Mouse (Mus musculus): Measurements from ENCODE around the gene Gm6351. TPM values are rescaled to one million over a fixed set of nuclear protein-coding genes. Genes with fewer than 3 reads are reported as not detected.
"Not testable (repeated sequence)": the region's sequence is repeated elsewhere in the genome, so short reads cannot be mapped to it uniquely, and the experiment has no call there.

Gene Gm6351
- not detected in 2 replicates for total RNA-seq (2014; rRNA removed)
- polyA plus RNA-seq (2015; fragmentation: Nextera tagmentation; extraction: Ambion mirVana), result not detected in 2 replicates

DNA sequence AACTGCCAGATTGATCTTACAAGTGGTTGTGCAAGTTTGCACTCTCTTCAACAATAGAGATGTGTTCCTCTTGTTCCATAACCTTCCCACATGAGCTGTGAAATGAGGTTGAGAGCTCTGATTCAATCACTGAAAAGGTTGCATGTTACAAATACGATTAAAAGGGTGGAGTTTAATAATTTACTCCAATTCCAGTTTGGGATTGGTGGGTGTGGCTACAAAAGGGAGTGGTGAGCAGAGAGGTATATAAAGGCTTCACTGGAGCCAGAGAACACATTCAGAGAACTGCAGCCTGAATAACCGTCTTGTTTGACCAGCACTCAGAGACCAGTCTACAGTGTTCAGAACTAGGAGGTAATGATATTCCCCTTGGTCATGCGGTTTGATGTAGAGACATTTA, at the start of gene Gm6351:
Gene Gm6351, plus strand, starts transcription at position 301 of the 400 bp plus-strand sequence.
- H3K27me3 ChIP-seq (ENCODE audit: insufficient read depth, low read length); H3K36me3 ChIP-seq (ENCODE audit: insufficient read depth); H3K27ac ChIP-seq (ENCODE audit: low read depth, low read length); H3K4me2 ChIP-seq (ENCODE audit: low read depth); H3K4me3 ChIP-seq (ENCODE audit: low read depth, low read length); H3K9ac ChIP-seq; DNase-seq; H3K4me1 ChIP-seq (ENCODE audit: insufficient read depth); H3K9me3 ChIP-seq (ENCODE audit: low read length); ATAC-seq: not testable (repeated sequence)
- no CpG with 5 or more reads among the region's 3 CpGs for WGBS

DNA sequence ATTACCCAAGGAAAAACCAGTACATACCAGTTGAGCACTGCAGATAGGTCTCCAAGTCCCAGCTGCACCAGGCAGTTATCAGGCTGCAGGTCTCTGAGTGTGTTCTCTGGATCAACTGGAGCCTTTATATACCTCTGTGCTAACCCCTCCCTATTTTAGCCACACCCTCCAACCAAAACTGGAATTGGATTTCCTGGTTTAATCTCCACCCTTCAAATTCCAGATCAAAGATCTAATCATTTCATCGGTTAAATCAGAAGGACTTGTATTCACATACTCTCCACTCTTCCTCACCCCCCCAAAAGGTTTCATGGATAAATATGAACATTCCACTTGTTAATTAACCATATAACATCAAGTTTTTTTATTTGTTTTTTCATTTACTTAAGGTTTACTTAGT, 5.7 kb upstream of the Gm6351 start, which contains the start of gene BC061212:
Gene BC061212, minus strand, starts transcription at position 101 of the 400 bp plus-strand sequence.
- not testable (repeated sequence) for H3K9me3 ChIP-seq (ENCODE audit: low read length); H3K4me1 ChIP-seq (ENCODE audit: insufficient read depth); H3K4me3 ChIP-seq (ENCODE audit: low read depth, low read length); H3K4me2 ChIP-seq (ENCODE audit: low read depth); H3K27me3 ChIP-seq (ENCODE audit: insufficient read depth, low read length); H3K27ac ChIP-seq (ENCODE audit: low read depth, low read length); DNase-seq; H3K36me3 ChIP-seq (ENCODE audit: insufficient read depth); H3K9ac ChIP-seq; ATAC-seq
- WGBS, result no CpG with 5 or more reads among the region's 1 CpGs

Other genes starting within 250 kb of the Gm6351 start
- gene Gm7792, start 232.6 kb upstream of the Gm6351 start, total RNA-seq (2014; rRNA removed), result not detected in 2 replicates
- gene Gm7792, start 232.6 kb upstream of the Gm6351 start, polyA plus RNA-seq (2015; fragmentation: Nextera tagmentation; extraction: Ambion mirVana), result not detected in 2 replicates
- not detected in 2 replicates for gene Gm16429, start 147.3 kb upstream of the Gm6351 start, total RNA-seq (2014; rRNA removed)
- gene Gm16429, start 147.3 kb upstream of the Gm6351 start, polyA plus RNA-seq (2015; fragmentation: Nextera tagmentation; extraction: Ambion mirVana), result not detected in 2 replicates
- gene BC061212, start 5.8 kb upstream of the Gm6351 start, total RNA-seq (2014; rRNA removed), result not detected in 2 replicates
- gene BC061212, start 5.8 kb upstream of the Gm6351 start, polyA plus RNA-seq (2015; fragmentation: Nextera tagmentation; extraction: Ambion mirVana), result not detected in 2 replicates
- gene Gm3106, start 141.6 kb downstream of the Gm6351 start, total RNA-seq (2014; rRNA removed), result not detected in 2 replicates
- gene Gm3106, start 141.6 kb downstream of the Gm6351 start, polyA plus RNA-seq (2015; fragmentation: Nextera tagmentation; extraction: Ambion mirVana), result not detected in 2 replicates
- not detected in 2 replicates for gene A430089I19Rik, start 230.4 kb downstream of the Gm6351 start, total RNA-seq (2014; rRNA removed)
- not detected in 2 replicates for gene A430089I19Rik, start 230.4 kb downstream of the Gm6351 start, polyA plus RNA-seq (2015; fragmentation: Nextera tagmentation; extraction: Ambion mirVana)
- gene Gm6502, start 238.1 kb downstream of the Gm6351 start, total RNA-seq (2014; rRNA removed), result not detected in 2 replicates
- not detected in 2 replicates for gene Gm6502, start 238.1 kb downstream of the Gm6351 start, polyA plus RNA-seq (2015; fragmentation: Nextera tagmentation; extraction: Ambion mirVana)

All from forebrain, postnatal 0 days (tissue).